In the genomic region with DNA sequence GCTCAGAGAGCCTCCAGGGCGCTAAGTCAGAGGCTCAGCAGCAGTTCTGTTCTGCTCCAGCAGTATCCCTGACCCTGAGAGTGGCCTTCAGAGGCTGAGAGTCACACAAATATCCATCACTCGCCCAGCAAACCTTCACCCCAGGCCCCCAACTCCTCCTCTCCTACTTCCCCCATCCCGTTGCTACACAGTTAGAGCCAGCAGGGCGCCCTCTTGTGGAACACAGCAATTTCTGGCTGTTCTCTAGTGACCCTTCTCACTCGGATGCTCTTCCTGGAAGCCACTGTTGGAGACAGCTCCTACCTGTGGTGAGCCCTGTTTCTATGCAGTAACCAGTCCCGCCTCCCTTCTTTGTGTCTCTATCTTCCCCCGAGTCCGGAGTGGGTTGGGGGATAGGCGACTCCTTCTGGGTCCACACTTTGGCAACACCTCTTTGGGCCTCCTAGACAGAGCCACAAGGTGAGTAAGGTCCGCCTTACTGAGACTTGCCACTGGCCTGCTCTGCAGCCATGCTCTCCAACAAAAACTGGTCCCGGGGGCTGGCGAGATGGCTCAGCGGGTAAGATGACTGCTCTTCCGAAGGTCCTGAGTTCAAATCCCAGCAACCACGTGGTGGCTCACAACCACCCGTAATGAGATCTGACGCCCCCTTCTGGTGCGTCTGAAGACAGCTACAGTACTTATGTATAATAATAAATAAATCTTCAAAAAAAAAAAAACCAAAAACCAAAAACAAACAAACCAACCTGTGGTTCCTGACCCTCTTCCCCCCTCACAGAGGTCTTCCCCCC, we compare ENCODE assay signal across 7 mouse cellular contexts. TPM values are rescaled to one million over a fixed set of nuclear protein-coding genes. Genes with fewer than 3 reads are reported as not detected.
DNase-seq lines count a peak whose midpoint lies in the region; ATAC-seq and TF ChIP-seq lines count a peak whose summit lies in the region.

No protein-coding gene starts in this region.

- peak; percentile 59 for ATAC-seq in common myeloid progenitor, adult 5-6 weeks (replicated peaks; ENCODE audit: low read depth, poor library complexity, severe bottlenecking)

- peak overlapping the region; percentile 99 for H3K4me3 ChIP-seq in midbrain, embryonic 10.5 days
- H3K4me3 ChIP-seq in small intestine, adult 2 months (ENCODE audit: low read depth, low read length) = peak overlapping the region; percentile 71

- H3K4me1 ChIP-seq in midbrain, embryonic 10.5 days = peaks cover 82% of the 10 kb centered on the region
- H3K4me1 ChIP-seq in small intestine, adult 2 months (ENCODE audit: control insufficient read depth, insufficient read depth, insufficient read length, low read length) = peaks cover 33% of the 10 kb centered on the region

- 15% methylated on average over 18 of the region's 18 CpGs for WGBS in midbrain, embryonic 10.5 days
- 15% methylated on average over 18 of the region's 18 CpGs for WGBS in small intestine, adult 2 months

- H3K9me3 ChIP-seq in midbrain, embryonic 10.5 days (replicated peaks) = no peaks in the 10 kb centered on the region

- TF ChIP-seq POLR2A in small intestine, adult 2 months (IDR thresholded peaks at IDR 0.05; ENCODE audit: low read depth, low read length) = peak; percentile 33; the same call in 1 of the 2 replicates

- TF ChIP-seq CTCF in small intestine, adult 2 months (IDR thresholded peaks at IDR 0.05; ENCODE audit: extremely low read depth, insufficient read length, insufficient replicate concordance, low read depth, low read length) = peak; percentile 76; the same call in 1 of the 2 replicates

- intact Hi-C loops in left cerebral cortex, postnatal 36 days (cut with DNase I) = loop anchor here (1.0 kb wide), 1 partner anchor 22 kb away; no protein-coding TSS in a partner anchor

- peak overlapping the region; percentile 99 for H3K27ac ChIP-seq in midbrain, embryonic 10.5 days (replicated peaks)
- peak overlapping the region; percentile 91; the same call in 1 of the 2 replicates for H3K27ac ChIP-seq in small intestine, adult 2 months (ENCODE audit: insufficient read depth, low read depth, low read length)

- DNase-seq in adrenal gland, adult (ENCODE audit: inconsistent age in 2 of 2, low spot score in 1 of 2) = peak; percentile 93 to 97
- DNase-seq in gastrocnemius, postnatal 10 days = peak; percentile 85
- DNase-seq in induced T-regulatory cell, adult 2 months (ENCODE audit: low read depth) = peak; percentile 96
- DNase-seq in left cerebral cortex, postnatal 36 days (ENCODE audit: low spot score in 2 of 2) = peak; percentile 65 to 71
- DNase-seq in midbrain, embryonic 10.5 days (ENCODE audit: low spot score) = peak; percentile 88

- peaks cover 45% of the 10 kb centered on the region for H3K27me3 ChIP-seq in midbrain, embryonic 10.5 days (ENCODE audit: low read depth, poor library complexity, severe bottlenecking)
- no peaks in the 10 kb centered on the region for H3K27me3 ChIP-seq in small intestine, adult 2 months (ENCODE audit: control insufficient read depth, insufficient read depth, low read length)

- H3K36me3 ChIP-seq in midbrain, embryonic 10.5 days = peaks cover 25% of the 10 kb centered on the region
- peaks cover 9% of the 10 kb centered on the region for H3K36me3 ChIP-seq in small intestine, adult 2 months (ENCODE audit: control insufficient read depth, insufficient read depth, low read length)

RNA-seq across cellular contexts. Expression of gene Akt1, which starts 0.8 kb away (rescaled TPM):
- total RNA-seq in common myeloid progenitor, adult 5-6 weeks (2017) = 79.1 and 95.3 TPM in 2 replicates
- total RNA-seq in gastrocnemius, postnatal 10 days (2021) = 100 to 1,000 TPM; 133 to 142 TPM
- total RNA-seq in left cerebral cortex, postnatal 36 days (2021) = 100 to 1,000 TPM; 143 to 162 TPM
- 44.5 and 46.2 TPM in 2 replicates for polyA plus RNA-seq in midbrain, embryonic 10.5 days (2016; fragmentation: Nextera tagmentation; extraction: Ambion mirVana)
- 79.0 and 88.7 TPM in 2 replicates for polyA plus RNA-seq in small intestine, adult 2 months (2012; rRNA removed)

RNA-seq across cellular contexts. Expression of gene Zbtb42, which starts 3.2 kb away (rescaled TPM):
- total RNA-seq in common myeloid progenitor, adult 5-6 weeks (2017) = 0.27 and 0.87 TPM in 2 replicates
- 1 to 10 TPM; 1.8 to 2.1 TPM for total RNA-seq in gastrocnemius, postnatal 10 days (2021)
- total RNA-seq in left cerebral cortex, postnatal 36 days (2021) = under 1 TPM; 0.70 to 0.81 TPM
- polyA plus RNA-seq in midbrain, embryonic 10.5 days (2016; fragmentation: Nextera tagmentation; extraction: Ambion mirVana) = 8.2 and 9.2 TPM in 2 replicates
- 27.7 and 32.8 TPM in 2 replicates for polyA plus RNA-seq in small intestine, adult 2 months (2012; rRNA removed)

RNA-seq across cellular contexts. Expression of gene Siva1, which starts 31.0 kb away (rescaled TPM):
- total RNA-seq in common myeloid progenitor, adult 5-6 weeks (2017) = 198 and 209 TPM in 2 replicates
- total RNA-seq in gastrocnemius, postnatal 10 days (2021) = 10 to 100 TPM; 27.2 to 28.1 TPM
- total RNA-seq in left cerebral cortex, postnatal 36 days (2021) = 10 to 100 TPM; 17.8 to 23.0 TPM
- 306 and 361 TPM in 2 replicates for polyA plus RNA-seq in midbrain, embryonic 10.5 days (2016; fragmentation: Nextera tagmentation; extraction: Ambion mirVana)
- polyA plus RNA-seq in small intestine, adult 2 months (2012; rRNA removed) = 16.1 and 31.3 TPM in 2 replicates

RNA-seq across cellular contexts. Expression of gene Cep170b, which starts 44.8 kb away (rescaled TPM):
- total RNA-seq in common myeloid progenitor, adult 5-6 weeks (2017) = 0.97 and 2.4 TPM in 2 replicates
- total RNA-seq in gastrocnemius, postnatal 10 days (2021) = 10 to 100 TPM; 11.2 to 12.6 TPM
- total RNA-seq in left cerebral cortex, postnatal 36 days (2021) = 100 to 1,000 TPM; 258 to 267 TPM
- polyA plus RNA-seq in midbrain, embryonic 10.5 days (2016; fragmentation: Nextera tagmentation; extraction: Ambion mirVana) = 3.3 and 4.3 TPM in 2 replicates
- polyA plus RNA-seq in small intestine, adult 2 months (2012; rRNA removed) = 59.3 and 99.3 TPM in 2 replicates

RNA-seq across cellular contexts. Expression of gene Adssl1, which starts 55.6 kb away (rescaled TPM):
- total RNA-seq in common myeloid progenitor, adult 5-6 weeks (2017) = 33.6 and 35.4 TPM in 2 replicates
- total RNA-seq in gastrocnemius, postnatal 10 days (2021) = 100 to 1,000 TPM; 340 to 358 TPM
- 10 to 100 TPM; 14.3 to 25.8 TPM for total RNA-seq in left cerebral cortex, postnatal 36 days (2021)
- 2.9 and 3.4 TPM in 2 replicates for polyA plus RNA-seq in midbrain, embryonic 10.5 days (2016; fragmentation: Nextera tagmentation; extraction: Ambion mirVana)
- polyA plus RNA-seq in small intestine, adult 2 months (2012; rRNA removed) = 4.3 and 5.6 TPM in 2 replicates

Comparison
In these comparisons a context has a peak if more than half of its experiments do, and no peak if none do; other contexts are left out.
1. Peak in every context shown above with its lines: DNase-seq, ATAC-seq, H3K4me3 ChIP-seq and H3K27ac ChIP-seq.